Mouse (Mus musculus) B cell, adult 2 months (primary cell): ENCODE data around the gene Gm2564.
"Not testable (repeated sequence)": the region's sequence is repeated elsewhere in the genome, so short reads cannot be mapped to it uniquely, and the experiment has no call there.

Source experiments
- DNase-seq, 2 experiments: peaks; one replicate each; pipeline ENCODE4 v3.0.0; 2022

The Gm2564 gene

DNA sequence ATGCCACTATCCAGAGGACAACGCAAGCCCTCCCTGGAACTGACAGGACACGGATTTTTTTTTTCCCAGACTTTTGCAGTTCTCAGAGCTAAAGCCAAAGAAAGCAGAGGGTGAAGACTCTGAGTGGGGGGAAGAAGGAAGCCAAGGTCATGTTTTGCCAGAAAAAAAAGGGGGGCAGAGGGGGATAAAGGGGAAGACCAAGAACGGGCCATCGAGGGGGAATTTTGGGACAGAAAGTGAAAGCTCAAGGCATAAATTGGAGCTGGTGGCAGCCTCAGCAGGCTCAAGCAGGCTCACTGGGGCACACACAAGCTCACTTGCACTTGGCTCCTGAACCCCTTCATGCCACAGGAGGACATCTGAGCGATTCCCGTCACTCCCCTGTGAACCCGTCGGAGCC lies at the start of gene Gm2564:
Gene Gm2564, plus strand, starts transcription at position 301 of the 400 bp plus-strand sequence.
- DNase-seq, result not testable (repeated sequence)

- not testable (repeated sequence) for DNase-seq
Observed at GRCm38 (mm10) chr4:42611895-42612294, 17.6 kb upstream of the Gm2564 start, which contains the start of gene Gm10591. Gm10591 (plus strand) TSS chr4:42612195.

DNA sequence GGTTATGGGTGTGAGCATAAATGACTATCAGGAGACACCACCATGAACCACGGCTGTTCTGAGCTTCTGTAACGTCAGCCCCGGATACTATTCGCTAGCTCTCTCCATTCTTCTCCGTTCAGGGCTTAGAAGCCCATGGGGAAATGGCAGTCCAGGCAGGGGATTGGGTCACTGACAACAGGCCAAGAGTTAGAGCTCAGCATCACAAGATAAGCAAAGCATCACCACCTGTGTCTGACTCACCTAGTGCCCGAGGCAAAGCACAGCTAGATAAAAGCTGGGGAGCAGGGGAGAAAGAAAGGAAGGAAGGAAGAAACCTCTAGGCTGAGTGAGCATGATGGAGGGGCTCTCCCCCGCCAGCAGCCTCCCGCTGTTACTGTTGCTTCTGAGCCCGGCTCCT lies 25.4 kb downstream of the Gm2564 start, which contains the start of gene Ccl27b:
Gene Ccl27b, plus strand, starts transcription at position 301 of the 400 bp plus-strand sequence.
- DNase-seq, result not testable (repeated sequence)

GRCm38 (mm10) chr4:42661793-42662192 lies 32.3 kb downstream of the Gm2564 start, which contains the start of gene Il11ra2:
Il11ra2 (minus strand) TSS chr4:42661893.
- DNase-seq, result not testable (repeated sequence)

- not testable (repeated sequence) for DNase-seq
Observed at GRCm38 (mm10) chr4:42675415-42675814, 45.9 kb downstream of the Gm2564 start.

DNA sequence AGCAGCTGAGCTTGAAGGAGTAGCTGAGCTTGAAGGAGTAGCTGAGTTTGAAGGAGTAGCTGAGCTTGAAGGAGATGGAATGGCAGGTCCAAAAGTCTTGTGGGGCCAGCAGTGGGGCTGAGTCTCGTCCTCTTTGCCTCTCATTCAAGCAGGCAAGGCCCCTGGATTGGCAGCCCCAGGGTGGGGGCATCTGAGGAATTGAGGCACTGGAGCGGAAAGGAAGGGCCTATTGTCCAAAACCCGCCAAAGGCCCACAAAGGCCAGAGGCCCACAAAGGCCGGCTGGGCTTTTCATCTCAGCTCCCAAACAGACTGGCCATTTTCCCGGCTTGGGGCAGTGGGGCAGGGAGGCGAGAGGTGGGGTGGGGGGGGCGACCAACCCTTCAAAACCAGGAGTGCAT lies 49.8 kb downstream of the Gm2564 start:
- not testable (repeated sequence) for DNase-seq

DNA sequence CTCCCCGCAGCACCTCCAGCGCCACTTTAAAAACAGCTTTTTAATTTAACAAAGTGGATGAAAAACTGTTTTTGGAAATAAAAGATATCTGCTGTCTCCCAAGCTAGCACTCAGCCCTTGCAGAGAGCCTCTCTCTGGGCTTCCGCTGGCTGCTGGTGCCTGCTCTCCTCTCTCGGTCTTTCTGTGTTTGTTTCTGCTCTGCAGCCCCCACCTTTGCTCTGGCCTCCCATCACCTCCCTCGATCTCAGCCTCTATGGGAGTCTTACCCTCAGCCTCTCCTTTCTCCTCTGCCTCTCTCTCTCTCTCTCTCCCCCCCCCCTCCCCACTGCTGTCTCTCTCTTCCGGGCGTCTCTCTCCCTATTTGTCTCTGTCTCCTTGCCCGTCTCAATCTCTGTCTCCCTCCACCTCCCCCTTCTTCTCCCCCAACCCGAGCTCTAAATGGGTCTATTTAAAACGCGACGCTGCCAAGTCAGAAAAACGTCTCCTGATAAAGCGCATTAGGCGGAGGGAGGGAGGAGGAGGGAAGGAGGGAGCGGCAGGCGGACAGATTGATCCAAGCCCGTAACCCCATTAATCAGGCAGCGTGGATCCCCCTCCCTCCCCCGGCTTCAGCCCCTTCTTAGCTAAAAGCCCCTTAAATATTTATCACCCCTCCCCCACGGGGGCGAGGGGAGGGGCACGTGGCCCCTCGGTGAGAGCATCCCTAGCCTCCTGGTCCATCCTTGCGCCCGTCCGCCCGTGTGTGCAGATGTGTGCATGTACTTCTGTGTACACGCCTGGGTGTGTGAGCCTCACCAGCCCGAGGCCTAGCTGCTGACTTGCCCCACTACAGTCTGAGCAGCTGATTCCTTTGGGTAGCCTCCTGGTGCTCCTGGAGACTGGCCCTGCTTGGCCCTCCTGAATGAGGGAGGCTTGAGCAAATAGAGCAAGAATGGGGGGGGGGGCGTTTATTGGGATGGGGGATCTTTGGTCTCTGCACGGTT lies 51.1 kb downstream of the Gm2564 start:
- not testable (repeated sequence) for DNase-seq
